Mouse (Mus musculus) intestine, embryonic 16.5 days (tissue): ENCODE results near the gene Camk2g. TPM values are rescaled to one million over a fixed set of nuclear protein-coding genes. Genes with fewer than 3 reads are reported as not detected.

Source experiments
- microRNA-seq: library from miRNA; unstranded; fragments of <30 nt; microRNA quantifications from one replicate; pipeline ENCODE4, GENCODE M21; 2016
- polyA plus RNA-seq: library from polyadenylated mRNA; unstranded; fragments of >200 nt; fragmentation: Nextera tagmentation; extraction: Ambion mirVana; gene quantifications from 2 replicates; pipeline ENCODE4 v1.2.1, GENCODE M21; 2015

Camk2g gene
- polyA plus RNA-seq, 1 experiment from 2014 or later = 35.8 TPM

Small RNA genes within 50 kb of the gene (microRNA-seq; reads per million reads assigned to microRNA genes)
- gene Mir6946 = 1.1 reads per million

Other genes starting within 250 kb of the Camk2g start
- gene Ppp3cb, start 247.5 kb downstream of the Camk2g start, polyA plus RNA-seq = 17.3 and 22.6 TPM in 2 replicates
- gene Usp54, start 153.0 kb downstream of the Camk2g start, polyA plus RNA-seq = 3.1 and 3.3 TPM in 2 replicates
- 0.26 and 0.53 TPM in 2 replicates for gene Myoz1, start 137.5 kb downstream of the Camk2g start, polyA plus RNA-seq
- gene Synpo2l, start 125.7 kb downstream of the Camk2g start, polyA plus RNA-seq = 0.10 and 0.20 TPM in 2 replicates
- gene Sec24c, start 119.8 kb downstream of the Camk2g start, polyA plus RNA-seq = 92.7 and 106 TPM in 2 replicates
- 15.0 and 16.0 TPM in 2 replicates for gene Fut11, start 99.1 kb downstream of the Camk2g start, polyA plus RNA-seq
- gene Chchd1, start 91.1 kb downstream of the Camk2g start, polyA plus RNA-seq = 171 and 190 TPM in 2 replicates
- 21.8 and 23.3 TPM in 2 replicates for gene Zswim8, start 86.5 kb downstream of the Camk2g start, polyA plus RNA-seq
- gene Ndst2, start 59.5 kb downstream of the Camk2g start, polyA plus RNA-seq = 18.3 and 21.2 TPM in 2 replicates
- 2.7 and 2.9 TPM in 2 replicates for gene Plau, start 42.6 kb upstream of the Camk2g start, polyA plus RNA-seq
- gene Vcl, start 135.3 kb upstream of the Camk2g start, polyA plus RNA-seq = 51.5 and 56.0 TPM in 2 replicates